Mouse (Mus musculus): ENCODE data around the gene Baiap2.
A peak's percentile ranks its signal among the peaks of the same experiment; 100 is the strongest.

DNA sequence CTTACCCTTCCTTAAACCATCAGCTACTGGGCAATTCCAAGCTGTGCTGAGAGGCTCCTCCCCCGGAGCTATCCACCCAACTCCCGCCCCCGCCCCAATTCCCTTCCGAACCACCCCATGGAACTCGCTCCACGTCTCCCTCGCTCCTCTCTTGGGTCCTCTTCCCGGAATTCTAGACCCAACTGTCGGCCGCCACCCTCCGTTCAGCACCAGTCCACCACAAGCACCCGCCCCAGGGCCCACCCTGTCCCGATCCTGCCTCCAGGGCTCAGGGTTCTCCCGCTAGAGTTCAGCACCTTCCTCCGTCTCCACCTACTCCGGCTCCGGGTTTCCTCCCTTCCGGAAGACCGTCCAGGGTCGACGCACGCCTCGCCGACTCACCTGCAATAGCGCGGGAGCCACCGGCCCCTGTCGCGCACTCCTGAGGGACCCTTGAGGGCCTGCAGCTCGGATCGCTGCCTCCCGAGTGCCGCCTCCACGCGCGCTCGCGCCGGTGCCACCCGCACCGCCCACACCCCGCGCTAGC, 299 bp upstream of the Baiap2 start:
- no peak for TF ChIP-seq CTCF (IDR thresholded peaks at IDR 0.05; ENCODE audit: insufficient read depth, low read depth, low read length)
- TF ChIP-seq POLR2A (IDR thresholded peaks at IDR 0.05; ENCODE audit: insufficient read depth, low read depth, low read length), result peak; percentile 50

Measured in olfactory bulb, adult 2 months (tissue).